Comparison of ENCODE assay signal across 16 mouse cellular contexts in the genomic region with DNA sequence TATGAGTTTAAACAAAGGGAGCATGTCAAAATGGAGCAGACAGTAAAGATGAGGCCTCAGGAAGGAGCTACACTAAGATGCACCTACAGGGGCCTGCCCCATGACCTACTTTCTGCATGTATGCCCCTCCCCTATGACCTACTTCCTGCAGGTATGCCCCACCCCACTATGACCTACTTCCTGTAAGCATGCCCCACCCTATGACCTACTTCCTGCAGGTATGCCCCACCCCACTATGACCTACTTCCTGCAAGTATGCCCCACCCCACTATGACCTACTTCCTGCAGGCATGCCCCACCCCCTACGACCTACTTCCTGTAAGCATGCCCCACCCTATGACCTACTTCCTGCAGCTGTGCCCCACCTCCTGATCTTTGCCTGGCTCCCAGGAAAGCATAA.
DNase-seq lines count a peak whose midpoint lies in the region; ATAC-seq and TF ChIP-seq lines count a peak whose summit lies in the region.
"Had no signal": no experiment of that assay in that cellular context is flagged by ENCODE, and none has a peak within 500 bp of the region (broad histone marks: within the 10 kb centered on the region; RNA-seq: fewer than 3 reads in every experiment).

No protein-coding gene starts in this region.

- no peak for DNase-seq in heart, postnatal 0 days (ENCODE audit: low spot score)
- no peak for DNase-seq in heart, postnatal 14 days
- DNase-seq in ES-CJ7 (ENCODE audit: low read depth, low spot score) = peak; percentile 50
- peak; percentile 33 to 47 for DNase-seq in thymus, postnatal 10 days (ENCODE audit: low spot score in 2 of 2)
- DNase-seq in cerebellum, adult 11 months = no peak
- DNase-seq in left cerebral cortex, adult 9 months (ENCODE audit: low spot score in 2 of 2) = no peak
- DNase-seq in urinary bladder, adult 2 months (ENCODE audit: low spot score) = no peak
- DNase-seq: cerebellum, adult 9-10 months; kidney, adult 18-20 months; kidney, postnatal 36 days; lung, postnatal 10 days had no signal

- intact Hi-C loops in heart, postnatal 14 days (cut with DNase I) = no loop called here

- H3K36me3 ChIP-seq in heart, postnatal 0 days (replicated peaks; ENCODE audit: control insufficient read depth, insufficient read depth, low read length) = no peaks in the 10 kb centered on the region
- H3K36me3 ChIP-seq: embryonic facial prominence, embryonic 12.5 days; forebrain, embryonic 10.5 days; midbrain, embryonic 12.5 days; neural tube, embryonic 13.5 days had no signal

- no peak overlapping the region for H3K4me2 ChIP-seq in heart, postnatal 0 days (ENCODE audit: low read depth, low read length)
- H3K4me2 ChIP-seq: embryonic facial prominence, embryonic 12.5 days; midbrain, embryonic 12.5 days; neural tube, embryonic 13.5 days had no signal

- WGBS in heart, postnatal 0 days = 67% methylated on average over 1 of the region's 1 CpGs

- no peak for TF ChIP-seq EP300 in heart, postnatal 0 days (IDR thresholded peaks at IDR 0.05; ENCODE audit: low read depth)

- no peaks in the 10 kb centered on the region for H3K4me1 ChIP-seq in heart, postnatal 0 days (ENCODE audit: control insufficient read depth, insufficient read depth)
- H3K4me1 ChIP-seq: embryonic facial prominence, embryonic 12.5 days; forebrain, embryonic 10.5 days; midbrain, embryonic 12.5 days; neural tube, embryonic 13.5 days had no signal

- ATAC-seq in heart, postnatal 0 days (ENCODE audit: insufficient read depth, low read depth) = peak; percentile 24; the same call in 1 of the 2 replicates
- peak; percentile 77 for ATAC-seq in megakaryocyte progenitor cell, adult 5-6 weeks (replicated peaks; ENCODE audit: poor library complexity)

- peak overlapping the region; percentile 63; the same call in 1 of the 2 replicates for H3K27ac ChIP-seq in heart, postnatal 0 days (ENCODE audit: low read depth)
- H3K27ac ChIP-seq: embryonic facial prominence, embryonic 12.5 days; forebrain, embryonic 10.5 days; midbrain, embryonic 12.5 days; neural tube, embryonic 13.5 days had no signal

- no peak for TF ChIP-seq CTCF in heart, postnatal 0 days (IDR thresholded peaks at IDR 0.05; ENCODE audit: low read depth)

- H3K27me3 ChIP-seq in heart, postnatal 0 days (ENCODE audit: control insufficient read depth, insufficient read depth, low read length) = no peaks in the 10 kb centered on the region
- H3K27me3 ChIP-seq: embryonic facial prominence, embryonic 12.5 days; midbrain, embryonic 12.5 days; neural tube, embryonic 13.5 days had no signal

- H3K9me3 ChIP-seq in heart, postnatal 0 days (replicated peaks; ENCODE audit: control insufficient read depth, low read length) = peaks cover 12% of the 10 kb centered on the region; the same call in 1 of the 2 replicates
- H3K9me3 ChIP-seq: embryonic facial prominence, embryonic 12.5 days; midbrain, embryonic 12.5 days; neural tube, embryonic 13.5 days had no signal

- no peak overlapping the region for H3K9ac ChIP-seq in heart, postnatal 0 days (replicated peaks; ENCODE audit: low read depth, low read length)
- H3K9ac ChIP-seq: embryonic facial prominence, embryonic 12.5 days; midbrain, embryonic 12.5 days; neural tube, embryonic 13.5 days had no signal

- H3K4me3 ChIP-seq in heart, postnatal 0 days (ENCODE audit: low read depth, low read length) = no peak overlapping the region
- H3K4me3 ChIP-seq: embryonic facial prominence, embryonic 12.5 days; forebrain, embryonic 10.5 days; midbrain, embryonic 12.5 days; neural tube, embryonic 13.5 days had no signal

Comparison
In these comparisons a context has a peak if more than half of its experiments do, and no peak if none do; other contexts are left out.
1. DNase-seq: peak in ES-CJ7 (single experiment) and thymus, postnatal 10 days (2 of 2); none in heart, postnatal 0 days (single experiment), heart, postnatal 14 days (0 of 2), cerebellum, adult 11 months (single experiment), left cerebral cortex, adult 9 months (0 of 2) and urinary bladder, adult 2 months (single experiment).